Mouse (Mus musculus): ENCODE data around the gene Robo1.

Gene Robo1

GRCm38 (mm10) chr16:72769214-72769834 is 461.2 kb downstream of the Robo1 start:
- no peak for DNase-seq

GRCm38 (mm10) chr16:72772348-72772747 is 464.2 kb downstream of the Robo1 start:
- DNase-seq: no peak

- no peak for DNase-seq
These were observed 464.9 kb downstream of the Robo1 start for GRCm38 (mm10) chr16:72773034-72773433.

- no peak for DNase-seq
These were observed 470.4 kb downstream of the Robo1 start for GRCm38 (mm10) chr16:72778520-72778919.

GRCm38 (mm10) chr16:72782171-72782570 is 474.1 kb downstream of the Robo1 start:
- no peak for DNase-seq

GRCm38 (mm10) chr16:72786079-72786478 is 478.0 kb downstream of the Robo1 start:
- no peak for DNase-seq

GRCm38 (mm10) chr16:72786636-72787035 is 478.5 kb downstream of the Robo1 start:
- no peak for DNase-seq

- DNase-seq: no peak
These were observed 479.9 kb downstream of the Robo1 start for GRCm38 (mm10) chr16:72788017-72788416.

- no peak for DNase-seq
These were observed 483.1 kb downstream of the Robo1 start for GRCm38 (mm10) chr16:72791181-72791705.

GRCm38 (mm10) chr16:72794692-72795378 is 486.7 kb downstream of the Robo1 start:
- peak; percentile 69 for DNase-seq

- DNase-seq: no peak
These were observed 487.2 kb downstream of the Robo1 start for GRCm38 (mm10) chr16:72795379-72795712.

- DNase-seq: no peak
These were observed 490.4 kb downstream of the Robo1 start for GRCm38 (mm10) chr16:72798405-72798949.

GRCm38 (mm10) chr16:72800121-72800749 is 492.1 kb downstream of the Robo1 start:
- DNase-seq: peak; percentile 46

GRCm38 (mm10) chr16:72800788-72801187 is 492.7 kb downstream of the Robo1 start:
- DNase-seq: no peak

GRCm38 (mm10) chr16:72808351-72808750 is 500.2 kb downstream of the Robo1 start:
- DNase-seq: no peak

- no peak for DNase-seq
These were observed 502.8 kb downstream of the Robo1 start for GRCm38 (mm10) chr16:72810942-72811341.

- DNase-seq: no peak
These were observed 503.4 kb downstream of the Robo1 start for GRCm38 (mm10) chr16:72811494-72811893.

GRCm38 (mm10) chr16:72811908-72812307 is 503.8 kb downstream of the Robo1 start:
- peak; percentile 31 for DNase-seq

- no peak for DNase-seq
These were observed 520.3 kb downstream of the Robo1 start for GRCm38 (mm10) chr16:72828381-72828780.

- no peak for DNase-seq
These were observed 521.4 kb downstream of the Robo1 start for GRCm38 (mm10) chr16:72829530-72829929.

- no peak for DNase-seq
These were observed 522.4 kb downstream of the Robo1 start for GRCm38 (mm10) chr16:72830394-72831056.

- no peak for DNase-seq
These were observed 526.2 kb downstream of the Robo1 start for GRCm38 (mm10) chr16:72834266-72834665.

GRCm38 (mm10) chr16:72839031-72839430 is 530.9 kb downstream of the Robo1 start:
- DNase-seq: no peak

Measured in cerebellum, adult 8-10 months (tissue).